Mouse (Mus musculus): ENCODE data around the gene Rbfox2.

GRCm38 (mm10) chr15:77094431-77094830 is 212.4 kb downstream of the Rbfox2 start:
- no peak for TF ChIP-seq CTCF (IDR thresholded peaks at IDR 0.05; ENCODE audit: low read depth)
- TF ChIP-seq EP300 (IDR thresholded peaks at IDR 0.05; ENCODE audit: low read depth), result no peak

Measured in liver, embryonic 14.5 days (tissue).